Mouse (Mus musculus): ENCODE data around the gene Grm3.

DNA sequence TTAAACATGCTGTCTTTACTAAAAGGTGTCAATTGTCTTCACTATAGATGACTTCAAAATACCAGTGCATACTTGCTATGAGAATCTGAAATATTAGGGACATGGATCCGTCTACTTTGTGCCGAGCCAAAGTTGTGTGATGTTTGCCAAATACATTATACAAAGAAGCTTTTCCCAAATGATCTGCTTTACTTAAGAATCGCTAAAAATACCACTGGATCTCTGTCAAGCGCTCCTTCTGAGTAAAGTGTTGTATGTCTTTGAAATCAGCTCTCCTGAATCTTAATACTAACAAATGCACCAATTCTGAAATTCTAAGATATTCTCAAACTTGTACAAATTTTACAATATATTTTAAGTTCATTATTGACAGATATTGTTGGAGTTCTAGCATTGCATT is 100.6 kb downstream of the Grm3 start:
- TF ChIP-seq ZKSCAN1 (IDR thresholded peaks at IDR 0.05; ENCODE audit: borderline replicate concordance, low read depth, low read length), result no peak
- no peak for TF ChIP-seq MAFK (IDR thresholded peaks at IDR 0.05; ENCODE audit: insufficient replicate concordance, low read length)
- no peak for TF ChIP-seq EP300 (IDR thresholded peaks at IDR 0.05; ENCODE audit: low read length)
